Mouse (Mus musculus) kidney, adult 2 months (tissue): ENCODE data around the gene Apbb1ip.

Experiments
- CTCF ChIP-seq: fragments of 200-500 bp; conservative IDR thresholded peaks from 2 replicates; pipeline ENCODE4 v1.5.1; 2011; ENCODE audit warnings: low read depth, mild to moderate bottlenecking, control low read depth, low read length, moderate library complexity, mixed read lengths; ENCODE audit not compliant: insufficient read depth, insufficient read length
- POLR2A ChIP-seq: fragments of 200-500 bp; IDR thresholded peaks from one replicate; pipeline ENCODE4 v1.6.1; 2011; ENCODE audit warnings: low read depth, low read length, control low read depth

- no peak for TF ChIP-seq POLR2A
- no peak for TF ChIP-seq CTCF
These were observed 48.4 kb downstream of the Apbb1ip start for GRCm38 (mm10) chr2:22822293-22822692.
